Mouse (Mus musculus) ES-Bruce4 (cell line): ENCODE measurements at regions not wholly inside any gene's neighbourhood (a gene's known extent, or its start where the extent isn't known, plus 50 kb on each side); places are given as distances from the start of the nearest gene placed in this dataset.

Experiments used
- CTCF ChIP-seq: IDR thresholded peaks from one replicate; pipeline ENCODE4 v1.8.1; 2011; ENCODE audit warnings: low read depth, low read length
- EP300 ChIP-seq: IDR thresholded peaks from 2 replicates; pipeline ENCODE4 v1.6.1; 2011; ENCODE audit warnings: low read depth, low read length; ENCODE audit not compliant: insufficient read depth
- POLR2A ChIP-seq: IDR thresholded peaks from one replicate; pipeline ENCODE4 v1.8.1; 2011; ENCODE audit warnings: low read length; ENCODE audit not compliant: insufficient read depth

DNA sequence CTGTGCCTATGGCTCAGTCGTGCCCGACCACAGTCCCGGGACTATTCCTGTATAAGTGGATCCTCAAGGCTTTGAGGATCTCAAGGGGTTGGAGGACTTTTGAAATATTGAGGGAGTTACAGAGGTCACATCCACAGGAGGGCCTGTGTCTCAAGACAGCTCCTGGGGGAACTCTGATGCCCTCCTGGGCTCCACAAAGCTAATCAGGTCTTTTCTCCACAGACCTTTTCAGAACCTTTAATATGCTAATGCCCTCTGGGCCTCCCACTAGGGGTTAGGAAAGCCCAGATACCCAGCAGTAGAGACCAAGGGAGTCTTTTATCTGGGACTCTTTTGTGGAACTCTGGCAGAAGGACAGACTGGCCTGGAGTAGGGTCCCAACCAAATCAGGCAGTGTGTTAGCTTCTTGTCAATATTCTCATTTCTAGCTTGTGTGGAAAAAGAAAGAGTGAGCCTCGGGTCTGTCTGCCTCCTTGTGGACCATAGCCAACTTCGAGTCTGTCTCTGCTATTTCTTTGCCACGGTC, 107.4 kb upstream of the Gm26897 start:
- TF ChIP-seq CTCF (no peak), POLR2A (no peak), EP300 (no peak)
